26 mouse cellular contexts compared by ENCODE assay signal in the genomic region with DNA sequence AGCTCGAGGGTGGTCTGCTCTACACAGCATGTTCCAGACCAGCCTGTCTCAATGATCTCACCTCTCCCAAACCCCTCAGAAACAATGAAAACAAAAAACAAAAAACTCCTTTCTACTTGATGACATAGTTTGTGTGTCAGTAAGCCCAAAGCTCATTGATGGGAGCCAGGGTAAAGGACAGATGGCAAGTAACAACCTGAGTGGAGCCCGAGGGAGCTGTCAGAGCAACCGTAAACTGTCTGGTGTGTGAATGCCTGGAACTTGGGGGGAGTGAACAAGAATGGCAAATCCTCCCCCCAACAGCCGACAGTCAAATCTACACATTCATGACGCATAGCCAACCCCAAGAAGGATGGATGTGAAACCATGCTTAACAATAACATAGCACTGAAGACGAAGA.
"Had no signal": no experiment of that assay in that cellular context is flagged by ENCODE, and none has a peak within 500 bp of the region (broad histone marks: within the 10 kb centered on the region; RNA-seq: fewer than 3 reads in every experiment).

No protein-coding gene starts in this region.

- DNase-seq: gastrocnemius, adult 2 months; gastrocnemius, postnatal 10 days; gastrocnemius, postnatal 25 days; heart, adult 2 months; heart, postnatal 10 days; heart, postnatal 4 days; kidney, adult 18-20 months; kidney, adult 8-10 months; kidney, postnatal 10 days; kidney, postnatal 25 days; kidney, postnatal 4 days; liver; liver, embryonic 13.5 days had no signal

- H3K27me3 ChIP-seq: heart, embryonic 12.5 days; hindbrain, embryonic 12.5 days; intestine, embryonic 15.5 days; limb, embryonic 12.5 days; liver, embryonic 13.5 days; liver, embryonic 15.5 days had no signal

- H3K4me3 ChIP-seq: gastrocnemius, adult 2 months; heart, adult 2 months; heart, embryonic 12.5 days; hindbrain, embryonic 10.5 days; hindbrain, embryonic 12.5 days; intestine, embryonic 15.5 days; layer of hippocampus, adult 2 months; left cerebral cortex, adult 2 months; limb, embryonic 12.5 days; liver, embryonic 13.5 days; liver, embryonic 15.5 days had no signal

- H3K36me3 ChIP-seq: heart, embryonic 12.5 days; hindbrain, embryonic 10.5 days; hindbrain, embryonic 12.5 days; intestine, embryonic 15.5 days; limb, embryonic 12.5 days; liver, embryonic 13.5 days; liver, embryonic 15.5 days had no signal

- H3K4me2 ChIP-seq: heart, embryonic 12.5 days; hindbrain, embryonic 12.5 days; hindbrain, embryonic 14.5 days; intestine, embryonic 15.5 days; limb, embryonic 12.5 days; liver, embryonic 11.5 days; liver, embryonic 13.5 days; liver, embryonic 15.5 days had no signal

- ATAC-seq: hindbrain, embryonic 16.5 days; inflammation-experienced regulatory T-cells, adult 6 months; intestine, embryonic 15.5 days; intestine, postnatal 0 days had no signal

- H3K4me1 ChIP-seq: heart, embryonic 12.5 days; intestine, embryonic 15.5 days; limb, embryonic 12.5 days; liver, embryonic 13.5 days; liver, embryonic 15.5 days had no signal

- H3K27ac ChIP-seq: gastrocnemius, adult 2 months; heart, adult 2 months; hindbrain, embryonic 10.5 days; hindbrain, embryonic 12.5 days; hindbrain, embryonic 14.5 days; intestine, embryonic 15.5 days; layer of hippocampus, adult 2 months; left cerebral cortex, adult 2 months; limb, embryonic 12.5 days; liver, embryonic 13.5 days; liver, embryonic 15.5 days had no signal

- H3K9ac ChIP-seq: heart, embryonic 12.5 days; hindbrain, embryonic 12.5 days; hindbrain, embryonic 14.5 days; intestine, embryonic 15.5 days; limb, embryonic 12.5 days; liver, embryonic 13.5 days; liver, embryonic 15.5 days had no signal

- H3K9me3 ChIP-seq: heart, embryonic 12.5 days; hindbrain, embryonic 10.5 days; hindbrain, embryonic 12.5 days; intestine, embryonic 15.5 days; limb, embryonic 12.5 days; liver, embryonic 13.5 days; liver, embryonic 15.5 days had no signal
